Mouse (Mus musculus): Measurements from ENCODE around the gene Slco3a1. TPM values are rescaled to one million over a fixed set of nuclear protein-coding genes. Genes with fewer than 3 reads are reported as not detected.
A peak's percentile ranks its signal among the peaks of the same experiment; 100 is the strongest.

Gene Slco3a1
- polyA plus RNA-seq, 1 experiment from 2014 or later = 26.9 TPM

DNA sequence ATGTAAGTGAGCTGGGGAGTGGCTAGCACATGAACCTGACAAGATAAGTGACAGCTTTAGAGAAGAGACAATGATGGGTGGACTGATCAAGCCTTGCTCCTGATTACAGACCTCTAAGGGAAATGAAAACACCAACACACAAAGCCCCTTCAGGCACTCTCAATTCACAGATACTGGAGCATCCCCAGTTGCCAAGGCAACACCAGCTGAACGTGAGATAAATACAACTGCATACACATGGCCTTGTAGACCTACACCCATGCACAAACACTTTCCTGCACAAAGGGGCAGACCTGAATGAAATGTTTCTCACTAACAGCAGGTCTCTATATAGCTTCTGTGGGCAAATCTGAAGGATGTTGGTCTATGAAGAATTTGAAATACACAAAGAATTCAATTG lies 117.0 kb downstream of the Slco3a1 start:
- H3K27ac ChIP-seq = no peak overlapping the region
- no peak overlapping the region for H3K4me3 ChIP-seq
- H3K36me3 ChIP-seq = no peaks in the 10 kb centered on the region
- no peaks in the 10 kb centered on the region for H3K4me1 ChIP-seq
- no peaks in the 10 kb centered on the region for H3K9me3 ChIP-seq
- no peaks in the 10 kb centered on the region for H3K27me3 ChIP-seq (ENCODE audit: insufficient read depth, poor library complexity, severe bottlenecking)
- DNase-seq (ENCODE audit: low spot score) = no peak
- 29% methylated on average over 1 of the region's 1 CpGs for WGBS

DNA sequence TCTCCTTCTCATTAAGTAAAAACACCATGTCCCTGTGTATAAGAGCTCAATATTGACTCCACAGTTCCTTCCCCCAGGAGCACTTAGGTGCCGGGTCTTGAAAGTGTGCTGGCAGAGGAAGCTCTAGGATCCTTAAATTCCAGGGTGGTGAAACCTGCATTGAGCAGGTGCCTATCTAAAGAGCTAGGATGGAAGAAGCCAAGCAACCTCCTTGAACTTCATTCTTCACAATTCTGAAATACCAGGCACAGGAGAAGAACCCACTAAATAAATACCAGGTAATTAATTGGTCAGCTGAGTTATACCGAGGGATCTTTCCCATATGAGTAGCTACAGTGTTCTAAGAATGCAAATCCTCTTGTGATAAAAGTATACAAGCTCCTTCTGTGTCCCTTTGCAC lies 117.9 kb downstream of the Slco3a1 start:
- Histone ChIP-seq H3K27ac (no peak overlapping the region), H3K4me3 (no peak overlapping the region), H3K9me3 (no peaks in the 10 kb centered on the region), H3K36me3 (no peaks in the 10 kb centered on the region), H3K27me3 (ENCODE audit: insufficient read depth, poor library complexity, severe bottlenecking) (no peaks in the 10 kb centered on the region), H3K4me1 (0 out of 2 replicates have a peak, but pooled peaks cover 5% of the 10 kb centered on the region)
- 78% methylated on average over 2 of the region's 2 CpGs for WGBS
- no peak for DNase-seq (ENCODE audit: low spot score)

DNA sequence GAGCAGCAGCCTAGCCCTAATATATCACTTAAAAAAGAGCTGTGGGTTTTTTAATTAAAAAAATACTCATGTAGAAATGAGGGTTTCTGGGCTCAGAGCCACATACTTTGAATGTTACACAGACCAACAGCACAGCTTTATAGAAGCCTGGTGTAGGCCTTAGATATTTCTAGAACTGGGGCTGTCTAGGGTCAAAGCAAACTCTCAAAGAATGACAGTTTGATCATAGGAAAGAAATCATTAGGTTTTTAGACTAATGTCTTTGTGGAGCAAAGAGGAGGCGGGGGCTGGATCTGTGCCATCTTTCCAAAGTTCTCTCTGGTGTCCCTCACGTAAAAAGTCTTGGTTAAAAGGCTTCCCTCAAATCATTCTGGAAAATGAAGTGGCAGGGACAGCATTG lies 121.6 kb downstream of the Slco3a1 start:
- H3K27me3 ChIP-seq (ENCODE audit: insufficient read depth, poor library complexity, severe bottlenecking) = no peaks in the 10 kb centered on the region
- no peak overlapping the region for H3K4me3 ChIP-seq
- 0 out of 2 replicates have a peak, but pooled peaks cover 5% of the 10 kb centered on the region for H3K4me1 ChIP-seq
- WGBS = 78% methylated on average over 2 of the region's 2 CpGs
- H3K27ac ChIP-seq = no peak overlapping the region
- no peaks in the 10 kb centered on the region for H3K36me3 ChIP-seq
- no peak for DNase-seq (ENCODE audit: low spot score)
- H3K9me3 ChIP-seq = no peaks in the 10 kb centered on the region

DNA sequence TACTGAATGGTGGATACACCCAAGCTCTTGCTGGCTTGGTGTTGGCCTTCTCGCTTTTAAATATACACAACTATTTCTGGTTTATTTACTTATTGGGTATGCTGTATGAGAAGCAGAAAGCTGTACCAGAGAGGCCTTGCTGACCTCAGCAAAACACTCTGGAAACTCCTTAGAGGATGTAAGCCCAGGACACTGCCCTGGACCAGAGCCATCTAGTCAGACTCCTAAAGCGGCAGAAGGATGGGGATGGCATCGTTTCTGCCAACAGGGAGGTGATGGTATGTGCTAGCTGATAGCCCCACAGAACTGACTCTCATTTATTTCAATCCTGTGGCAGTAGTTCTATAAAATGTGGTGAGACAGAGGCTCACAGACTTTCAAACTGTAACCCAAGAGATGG lies 125.3 kb downstream of the Slco3a1 start:
- WGBS = 76% methylated on average over 3 of the region's 3 CpGs
- no peak overlapping the region for H3K27ac ChIP-seq
- H3K4me3 ChIP-seq = no peak overlapping the region
- H3K27me3 ChIP-seq (ENCODE audit: insufficient read depth, poor library complexity, severe bottlenecking) = no peaks in the 10 kb centered on the region
- DNase-seq (ENCODE audit: low spot score) = no peak
- peaks cover 29% of the 10 kb centered on the region for H3K4me1 ChIP-seq
- no peaks in the 10 kb centered on the region for H3K36me3 ChIP-seq
- H3K9me3 ChIP-seq = no peaks in the 10 kb centered on the region

DNA sequence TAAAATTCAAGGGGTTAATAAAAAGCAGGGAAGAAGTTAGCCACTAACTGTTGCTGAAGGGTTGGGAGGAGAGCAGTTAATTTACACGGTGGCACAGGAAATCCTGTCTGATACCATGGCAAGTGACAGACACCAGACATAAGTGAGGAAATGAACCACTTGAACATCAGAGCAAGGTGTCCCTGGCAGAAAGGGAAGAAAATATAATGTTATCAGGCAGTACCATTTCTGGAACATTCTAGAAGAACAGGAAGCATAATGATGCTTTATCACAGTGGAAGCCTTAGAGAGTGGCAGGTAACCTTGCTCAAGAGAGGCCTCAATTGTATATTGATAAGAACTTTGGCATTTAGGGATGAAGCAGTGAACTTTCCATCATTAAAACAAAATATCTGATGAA lies 127.4 kb downstream of the Slco3a1 start:
- Histone ChIP-seq H3K9me3 (no peaks in the 10 kb centered on the region), H3K4me3 (no peak overlapping the region), H3K27ac (no peak overlapping the region), H3K36me3 (no peaks in the 10 kb centered on the region), H3K4me1 (peaks cover 45% of the 10 kb centered on the region), H3K27me3 (ENCODE audit: insufficient read depth, poor library complexity, severe bottlenecking) (no peaks in the 10 kb centered on the region)
- no peak for DNase-seq (ENCODE audit: low spot score)
- WGBS = 14% methylated on average over 1 of the region's 1 CpGs

DNA sequence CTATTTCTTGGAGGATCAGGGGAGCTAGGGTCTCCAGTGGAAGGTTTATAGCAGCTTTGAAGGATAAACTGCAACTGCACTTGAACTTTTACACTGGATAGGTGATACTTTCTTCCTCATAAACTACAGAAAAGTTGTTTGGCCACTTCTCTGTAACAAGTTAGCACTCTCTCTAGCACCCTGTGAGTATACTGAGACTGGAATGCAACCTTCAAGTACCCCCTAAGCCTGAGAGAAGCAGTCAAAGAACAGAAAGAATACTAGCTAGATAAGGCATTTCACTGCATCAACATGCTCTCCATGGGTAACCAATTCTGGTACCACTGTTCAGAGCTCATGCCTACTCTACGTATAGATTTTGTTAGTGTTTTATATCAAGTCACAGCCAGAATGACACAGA lies 128.6 kb downstream of the Slco3a1 start:
- Histone ChIP-seq H3K36me3 (no peaks in the 10 kb centered on the region), H3K4me3 (no peak overlapping the region), H3K4me1 (peaks cover 56% of the 10 kb centered on the region), H3K27me3 (ENCODE audit: insufficient read depth, poor library complexity, severe bottlenecking) (no peaks in the 10 kb centered on the region), H3K27ac (no peak overlapping the region), H3K9me3 (no peaks in the 10 kb centered on the region)
- DNase-seq (ENCODE audit: low spot score) = no peak
- WGBS = 35% methylated on average over 1 of the region's 1 CpGs

DNA sequence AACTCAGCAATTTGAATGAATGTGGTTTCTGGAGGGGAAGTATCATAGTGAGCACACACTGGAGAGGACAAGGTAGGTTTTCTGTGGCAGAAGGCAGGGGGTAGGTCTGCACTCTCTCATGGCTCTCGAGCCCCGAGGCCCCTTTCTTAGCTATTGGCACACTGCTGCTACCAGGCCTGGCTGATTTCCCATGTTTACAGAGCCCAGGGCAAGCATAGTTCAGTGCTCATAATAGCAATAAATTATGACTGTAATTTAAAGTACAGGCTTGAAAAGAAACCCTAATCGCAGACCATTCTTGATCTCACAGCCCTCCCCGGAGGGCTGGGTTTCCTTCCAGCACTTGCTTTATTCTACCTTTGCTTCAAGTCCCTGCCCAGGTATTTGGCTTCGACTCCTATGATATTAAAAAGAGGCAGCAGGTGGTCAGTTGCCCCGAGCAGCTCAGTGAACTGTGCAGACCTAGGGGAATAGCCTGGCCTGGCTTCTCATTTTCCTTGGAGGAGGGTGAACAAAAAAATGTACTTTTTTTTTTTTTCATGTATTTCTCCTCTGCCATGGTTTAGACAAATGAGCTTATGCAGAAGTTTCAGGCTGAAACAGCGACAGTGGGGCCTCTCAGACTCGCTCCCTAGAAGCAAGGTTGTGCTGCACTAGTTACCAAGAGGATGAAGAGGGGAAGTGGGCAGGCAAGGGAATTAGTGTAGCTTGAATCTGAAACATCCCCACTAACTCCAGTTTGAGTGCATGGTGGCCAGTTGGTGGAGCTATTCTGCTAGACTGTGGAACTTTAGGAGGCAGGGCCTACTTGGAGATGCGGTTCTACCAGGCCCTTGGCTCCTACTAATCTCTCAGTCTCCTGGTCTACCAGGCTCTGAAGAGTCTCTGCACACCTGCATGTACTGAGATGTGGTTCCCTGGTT lies 130.4 kb downstream of the Slco3a1 start:
- Histone ChIP-seq H3K27ac (peak overlapping the region; percentile 12; the same call in 1 of the 2 replicates), H3K4me1 (peaks cover 60% of the 10 kb centered on the region), H3K4me3 (no peak overlapping the region), H3K27me3 (ENCODE audit: insufficient read depth, poor library complexity, severe bottlenecking) (no peaks in the 10 kb centered on the region), H3K36me3 (no peaks in the 10 kb centered on the region), H3K9me3 (no peaks in the 10 kb centered on the region)
- DNase-seq (ENCODE audit: low spot score) = no peak
- 76% methylated on average over 9 of the region's 9 CpGs for whole genome bisulfite sequencing

DNA sequence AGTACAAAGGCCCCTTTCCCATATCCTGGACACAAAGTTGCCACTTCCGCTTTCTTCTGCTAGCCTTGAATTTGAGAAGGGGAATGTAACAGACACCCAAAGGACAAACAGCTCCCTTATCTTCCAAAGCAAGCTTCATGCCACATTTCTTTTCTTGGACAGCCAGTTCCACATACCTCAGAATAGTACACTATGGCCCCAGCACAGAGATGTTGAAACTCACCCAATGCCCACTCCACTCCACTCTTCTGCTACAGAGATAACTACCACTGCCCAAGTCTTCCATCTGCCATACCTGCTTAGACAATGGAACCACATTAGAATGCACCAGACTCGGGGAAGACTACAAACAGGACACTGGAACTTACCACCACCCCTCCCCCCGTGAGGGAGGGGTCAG lies 131.3 kb downstream of the Slco3a1 start:
- H3K27me3 ChIP-seq (ENCODE audit: insufficient read depth, poor library complexity, severe bottlenecking) = no peaks in the 10 kb centered on the region
- H3K4me1 ChIP-seq = peaks cover 60% of the 10 kb centered on the region
- H3K36me3 ChIP-seq = no peaks in the 10 kb centered on the region
- no peak overlapping the region for H3K4me3 ChIP-seq
- WGBS = 66% methylated on average over 3 of the region's 3 CpGs
- H3K27ac ChIP-seq = no peak overlapping the region; the same call in 1 of the 2 replicates
- H3K9me3 ChIP-seq = no peaks in the 10 kb centered on the region
- no peak for DNase-seq (ENCODE audit: low spot score)

DNA sequence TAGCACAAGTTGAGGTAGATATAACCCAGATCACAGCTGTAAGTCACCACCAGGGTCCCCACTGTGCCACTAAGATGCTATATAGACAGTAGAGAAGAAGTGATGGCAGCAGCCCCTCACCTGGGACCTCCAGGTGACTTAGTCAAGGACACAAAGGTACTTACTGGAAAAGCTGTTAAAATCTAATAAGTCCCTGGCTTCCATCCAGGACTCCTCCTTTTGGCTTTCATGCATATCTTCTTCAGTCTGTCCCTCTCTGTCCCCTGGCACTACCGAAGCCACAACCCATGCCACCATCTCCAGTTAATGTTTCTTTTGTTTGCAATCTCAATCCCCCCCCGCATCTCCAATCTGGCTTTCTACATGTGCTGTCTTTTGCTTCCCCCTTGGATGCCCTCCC lies 131.8 kb downstream of the Slco3a1 start:
- Histone ChIP-seq H3K9me3 (no peaks in the 10 kb centered on the region), H3K36me3 (no peaks in the 10 kb centered on the region), H3K27ac (peak overlapping the region; percentile 68), H3K4me3 (no peak overlapping the region), H3K4me1 (peaks cover 58% of the 10 kb centered on the region), H3K27me3 (ENCODE audit: insufficient read depth, poor library complexity, severe bottlenecking) (no peaks in the 10 kb centered on the region)
- whole genome bisulfite sequencing = 91% methylated on average over 2 of the region's 2 CpGs
- DNase-seq (ENCODE audit: low spot score) = no peak

DNA sequence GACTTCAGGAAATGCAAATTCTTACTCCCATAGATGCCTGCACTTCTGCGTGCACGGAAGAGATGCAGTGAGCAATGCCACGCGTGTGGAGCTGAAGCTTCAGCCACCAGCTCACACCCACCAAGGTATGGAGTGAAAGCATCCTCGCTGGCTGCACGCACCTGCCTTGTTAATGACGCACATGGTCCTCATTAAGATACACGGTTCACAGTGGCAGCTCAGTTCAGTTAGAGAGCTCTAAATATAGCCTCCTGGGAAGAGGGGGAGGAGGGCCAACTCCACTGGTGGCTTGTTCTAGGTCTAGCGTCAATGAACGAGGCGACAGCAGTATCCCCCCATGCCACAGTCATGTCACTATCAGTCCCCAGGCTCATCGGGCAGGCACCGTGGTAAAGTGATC lies 132.6 kb downstream of the Slco3a1 start:
- no peak for DNase-seq (ENCODE audit: low spot score)
- H3K36me3 ChIP-seq = no peaks in the 10 kb centered on the region
- H3K27ac ChIP-seq = peak overlapping the region; percentile 79
- no peaks in the 10 kb centered on the region for H3K9me3 ChIP-seq
- 38% methylated on average over 13 of the region's 13 CpGs for WGBS
- no peaks in the 10 kb centered on the region for H3K27me3 ChIP-seq (ENCODE audit: insufficient read depth, poor library complexity, severe bottlenecking)
- H3K4me1 ChIP-seq = peaks cover 51% of the 10 kb centered on the region
- H3K4me3 ChIP-seq = 0 out of 2 replicates have a peak overlapping the region, but pooled peaks have one; percentile 16

DNA sequence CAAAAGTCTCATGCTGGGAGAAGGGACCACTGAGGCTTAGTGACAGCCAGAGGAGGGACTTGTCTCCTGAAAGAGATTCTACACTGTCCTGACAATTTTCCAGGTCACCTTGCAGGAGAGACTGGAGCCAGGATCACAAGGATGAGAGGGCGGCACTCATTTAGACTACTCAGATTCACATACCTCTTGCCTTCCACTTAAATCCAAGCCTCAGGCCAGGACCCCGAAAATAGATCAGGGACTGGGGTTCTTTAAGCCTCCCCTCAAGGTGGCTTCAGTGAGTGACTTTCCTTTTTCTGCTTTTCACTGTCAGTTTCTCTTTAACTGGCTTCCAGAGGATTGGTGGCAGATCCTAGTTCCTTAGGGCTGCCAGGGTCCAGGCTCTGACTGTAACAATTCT lies 133.0 kb downstream of the Slco3a1 start:
- WGBS = 38% methylated on average over 2 of the region's 2 CpGs
- peaks cover 47% of the 10 kb centered on the region for H3K4me1 ChIP-seq
- no peak for DNase-seq (ENCODE audit: low spot score)
- no peaks in the 10 kb centered on the region for H3K36me3 ChIP-seq
- no peaks in the 10 kb centered on the region for H3K27me3 ChIP-seq (ENCODE audit: insufficient read depth, poor library complexity, severe bottlenecking)
- no peaks in the 10 kb centered on the region for H3K9me3 ChIP-seq
- H3K27ac ChIP-seq = peak overlapping the region; percentile 79
- H3K4me3 ChIP-seq = 0 out of 2 replicates have a peak overlapping the region, but pooled peaks have one; percentile 16

DNA sequence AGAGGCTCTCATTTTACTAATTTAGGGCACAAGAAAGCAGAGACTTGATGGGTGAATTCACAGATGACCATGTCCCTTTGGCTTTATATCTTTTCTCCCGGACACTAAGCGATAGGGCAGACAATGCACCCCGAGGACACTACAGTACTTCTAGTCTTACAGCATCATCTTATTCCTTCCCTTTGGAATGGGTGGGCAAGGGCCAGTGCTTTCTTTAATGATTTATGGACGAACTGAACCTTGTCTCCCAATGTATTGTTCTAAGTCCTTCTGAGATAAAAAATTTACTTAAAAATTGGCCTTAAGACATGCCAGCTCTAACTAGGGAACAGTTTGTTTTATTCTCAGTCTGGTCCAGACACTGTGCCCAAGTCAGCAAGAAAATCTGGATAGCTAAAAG lies 134.9 kb downstream of the Slco3a1 start:
- no peak for DNase-seq (ENCODE audit: low spot score)
- 82% methylated on average over 4 of the region's 4 CpGs for WGBS
- Histone ChIP-seq H3K9me3 (no peaks in the 10 kb centered on the region), H3K4me1 (peaks cover 36% of the 10 kb centered on the region), H3K27ac (no peak overlapping the region), H3K36me3 (no peaks in the 10 kb centered on the region), H3K4me3 (no peak overlapping the region), H3K27me3 (ENCODE audit: insufficient read depth, poor library complexity, severe bottlenecking) (no peaks in the 10 kb centered on the region)

DNA sequence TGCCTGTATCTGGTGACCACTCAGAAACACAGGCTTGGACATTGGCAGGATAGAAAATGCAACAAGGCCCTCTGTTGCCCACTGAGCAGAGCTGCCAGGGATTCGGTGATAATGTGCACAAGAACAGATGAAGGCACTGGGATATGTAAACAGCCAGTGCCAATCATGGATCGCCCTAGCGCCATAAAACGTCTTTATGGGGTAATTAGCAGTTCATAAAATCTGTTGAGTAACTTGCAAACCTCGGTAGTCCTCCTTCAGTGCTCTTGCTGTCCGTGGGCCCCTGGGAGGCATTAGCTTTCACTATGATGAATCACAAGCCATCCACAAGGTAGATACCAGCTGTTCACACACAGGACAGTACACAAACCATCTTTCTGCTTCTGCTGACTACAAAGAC lies 137.6 kb downstream of the Slco3a1 start:
- 77% methylated on average over 6 of the region's 6 CpGs for WGBS
- Histone ChIP-seq H3K27me3 (ENCODE audit: insufficient read depth, poor library complexity, severe bottlenecking) (no peaks in the 10 kb centered on the region), H3K36me3 (no peaks in the 10 kb centered on the region), H3K4me3 (no peak overlapping the region), H3K27ac (no peak overlapping the region), H3K9me3 (no peaks in the 10 kb centered on the region), H3K4me1 (peaks cover 32% of the 10 kb centered on the region)
- DNase-seq (ENCODE audit: low spot score) = no peak

Data from heart, embryonic 10.5 days (tissue).